Mouse (Mus musculus): ENCODE measurements around the gene Tnip2.

The Tnip2 gene

GRCm38 (mm10) chr5:34513466-34514217 lies at the start of gene Tnip2:
Tnip2 (minus strand) TSS chr5:34513991.
- DNase-seq, result peak; percentile 98

- DNase-seq, result no peak
Observed at GRCm38 (mm10) chr5:34551821-34552220, 38.0 kb upstream of the Tnip2 start.

GRCm38 (mm10) chr5:34550251-34550650 lies 36.5 kb upstream of the Tnip2 start:
- DNase-seq, result no peak

GRCm38 (mm10) chr5:34549483-34550221 lies 35.9 kb upstream of the Tnip2 start:
- peak; percentile 65 for DNase-seq

GRCm38 (mm10) chr5:34549135-34549482 lies 35.3 kb upstream of the Tnip2 start:
- DNase-seq, result no peak

DNA sequence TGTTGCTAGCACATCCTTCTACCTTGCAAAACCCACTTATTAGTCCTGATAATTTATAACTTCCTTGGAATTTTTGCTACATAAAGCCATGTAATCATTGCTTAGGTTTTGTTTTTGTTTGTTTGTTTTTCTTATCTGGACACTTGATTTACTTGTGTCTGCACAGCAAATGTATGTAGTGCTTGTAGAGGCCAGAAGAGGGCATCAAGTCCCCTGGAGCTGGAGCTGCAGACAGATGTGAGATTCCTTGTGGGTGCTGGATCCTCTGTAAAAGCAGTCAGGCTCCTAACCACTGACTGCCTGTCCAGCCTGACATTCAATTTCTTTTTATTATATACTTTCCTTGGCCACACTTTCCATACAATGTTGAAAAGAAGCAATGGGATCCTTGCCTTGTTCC lies 33.6 kb upstream of the Tnip2 start:
- DNase-seq, result peak; percentile 61

DNA sequence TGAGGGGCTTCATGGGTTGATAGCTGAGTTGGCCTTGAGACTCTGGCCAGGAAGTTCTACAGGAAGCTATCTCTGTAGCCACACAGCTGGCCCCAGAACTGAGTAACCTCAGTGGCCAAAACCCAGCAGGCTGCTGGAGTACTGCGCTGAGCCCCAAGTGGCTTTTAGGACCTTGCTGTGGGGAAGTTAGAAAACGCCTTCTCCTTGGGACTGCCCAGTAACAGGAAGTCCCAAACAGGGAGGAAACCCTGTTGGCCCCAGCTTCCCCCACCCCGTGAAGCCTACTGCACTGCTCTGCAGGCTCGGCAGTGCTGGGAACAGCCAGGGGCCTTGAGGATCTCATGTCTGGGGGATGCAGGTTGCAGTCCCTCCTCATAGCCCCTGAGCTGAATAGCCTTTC lies 29.3 kb upstream of the Tnip2 start:
- no peak for DNase-seq

DNA sequence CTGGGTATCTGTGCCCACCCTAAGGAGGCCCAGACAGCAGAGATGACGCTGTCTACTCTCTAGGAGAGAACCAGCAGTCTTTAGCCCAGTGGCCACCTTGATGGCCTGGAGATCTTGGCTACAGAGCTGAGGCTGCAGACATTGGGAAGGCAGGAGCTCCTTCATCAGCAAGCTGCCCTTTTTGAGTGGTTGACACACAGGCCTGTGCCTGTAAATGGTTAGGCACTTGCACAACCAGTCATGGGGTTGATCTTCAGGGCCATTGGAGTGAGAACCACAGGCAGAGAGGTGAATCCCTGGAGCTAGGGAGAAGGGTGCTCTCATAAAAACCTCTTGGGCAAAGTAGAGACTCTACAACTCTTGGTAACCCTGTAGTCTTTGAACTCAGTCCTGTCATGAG lies 28.4 kb upstream of the Tnip2 start:
- no peak for DNase-seq

- DNase-seq, result no peak
Observed at GRCm38 (mm10) chr5:34539121-34539520, 25.3 kb upstream of the Tnip2 start.

DNA sequence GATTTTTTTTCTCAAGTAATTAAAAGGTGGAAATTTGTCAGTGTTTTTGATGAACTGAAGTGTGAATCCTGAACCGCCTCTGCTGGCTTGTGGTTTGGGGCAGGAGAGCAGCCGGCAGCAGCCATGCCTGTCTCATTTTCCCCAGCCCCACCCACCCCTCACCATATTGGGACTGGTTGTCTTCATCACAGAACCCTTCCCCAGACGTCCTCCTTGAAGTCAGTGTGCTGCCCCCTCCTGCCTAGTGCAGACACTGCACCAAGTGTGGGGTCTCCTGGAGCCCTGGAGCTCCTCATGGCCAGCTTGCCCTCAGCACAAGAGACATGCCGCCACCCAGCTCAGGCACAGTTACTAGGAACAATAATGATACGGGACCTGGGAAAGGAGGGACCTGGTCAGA lies 24.7 kb upstream of the Tnip2 start:
- DNase-seq, result peak; percentile 84

- DNase-seq, result no peak
Observed at GRCm38 (mm10) chr5:34538079-34538478, 24.3 kb upstream of the Tnip2 start.

GRCm38 (mm10) chr5:34535831-34536230 lies 22.0 kb upstream of the Tnip2 start:
- no peak for DNase-seq

DNA sequence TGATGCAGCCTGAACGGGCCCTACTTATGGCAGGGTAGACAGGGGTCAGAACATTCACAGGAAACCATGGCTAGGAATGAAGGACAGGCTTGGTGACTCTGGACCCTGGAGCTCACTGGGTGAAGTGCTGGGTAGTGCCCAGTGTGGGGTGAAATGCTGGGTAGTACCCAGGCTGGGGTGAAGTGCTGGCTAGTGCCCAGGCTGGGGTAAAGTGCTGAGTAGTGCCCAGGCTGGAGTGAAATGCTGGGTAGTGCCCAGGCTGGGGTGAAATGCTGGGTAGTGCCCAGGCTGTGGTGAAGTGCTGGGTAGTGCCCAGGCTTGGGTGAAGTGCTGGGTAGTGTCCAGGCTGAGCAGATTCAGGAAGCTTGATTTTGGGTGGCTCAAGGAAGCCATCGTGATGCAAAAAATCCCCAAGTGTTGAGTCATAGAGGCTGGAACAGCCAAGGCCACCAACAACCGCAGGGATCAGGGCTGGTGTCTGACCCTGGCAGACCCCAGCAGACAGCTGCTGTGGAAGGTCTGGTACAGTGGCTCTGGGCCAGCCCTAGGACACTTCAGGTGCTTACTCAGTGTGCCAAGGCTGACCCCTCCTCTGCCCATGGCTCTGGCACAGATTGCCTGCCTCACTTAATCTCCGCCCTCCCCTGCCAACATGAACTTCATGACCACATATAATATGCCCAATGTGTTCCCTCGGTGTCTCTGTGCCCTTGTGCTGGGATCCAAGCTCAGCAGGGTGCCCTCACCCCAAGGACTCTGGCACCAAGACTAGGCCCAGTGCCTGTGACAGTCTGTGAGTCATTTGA lies 21.2 kb upstream of the Tnip2 start:
- no peak for DNase-seq

GRCm38 (mm10) chr5:34533820-34534219 lies 20.0 kb upstream of the Tnip2 start:
- DNase-seq, result no peak

GRCm38 (mm10) chr5:34533066-34533465 lies 19.3 kb upstream of the Tnip2 start:
- DNase-seq, result no peak

DNA sequence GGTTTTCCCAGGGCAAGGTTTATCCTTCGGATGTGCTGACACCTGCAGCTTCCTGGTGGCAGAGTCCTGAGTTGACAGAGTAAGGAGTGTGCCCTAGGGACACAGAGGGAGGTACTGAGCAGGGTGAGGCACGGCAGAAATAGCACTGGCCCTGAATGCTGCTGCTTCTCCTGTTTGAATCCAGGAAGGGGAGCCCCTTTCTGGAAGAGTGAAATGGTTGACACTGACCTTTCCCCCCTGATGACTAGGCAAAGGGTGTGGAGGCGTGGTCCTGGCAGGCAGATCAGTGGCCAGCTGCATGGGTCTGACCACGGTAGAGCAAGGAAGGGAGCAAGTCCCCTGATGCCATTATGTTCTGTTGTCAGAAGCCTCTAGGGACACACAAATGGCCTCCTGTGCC lies 16.9 kb upstream of the Tnip2 start:
- peak; percentile 2 for DNase-seq

- no peak for DNase-seq
Observed at GRCm38 (mm10) chr5:34530116-34530515, 16.3 kb upstream of the Tnip2 start.

- DNase-seq, result no peak
Observed at GRCm38 (mm10) chr5:34528724-34529123, 14.9 kb upstream of the Tnip2 start.

DNA sequence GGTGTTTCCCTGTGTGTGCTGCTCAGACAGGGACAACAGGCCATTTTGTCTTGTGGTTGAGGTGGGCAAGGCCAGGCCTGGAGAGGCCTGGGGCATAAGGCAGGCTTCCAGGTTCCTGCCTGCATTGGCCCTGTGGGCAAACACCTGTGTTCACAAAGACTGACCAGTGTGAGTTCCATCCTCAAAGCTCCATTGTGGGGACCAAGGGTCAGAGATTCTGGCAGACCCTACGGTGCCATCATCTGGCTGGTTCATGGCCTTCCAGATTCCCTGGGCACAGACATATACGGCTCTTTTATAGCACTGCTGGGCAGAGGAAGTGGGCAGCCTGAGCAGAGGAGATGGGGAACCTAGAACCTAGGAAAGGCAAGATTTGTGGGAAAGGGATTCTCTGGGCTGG lies 13.6 kb upstream of the Tnip2 start:
- DNase-seq, result no peak

DNA sequence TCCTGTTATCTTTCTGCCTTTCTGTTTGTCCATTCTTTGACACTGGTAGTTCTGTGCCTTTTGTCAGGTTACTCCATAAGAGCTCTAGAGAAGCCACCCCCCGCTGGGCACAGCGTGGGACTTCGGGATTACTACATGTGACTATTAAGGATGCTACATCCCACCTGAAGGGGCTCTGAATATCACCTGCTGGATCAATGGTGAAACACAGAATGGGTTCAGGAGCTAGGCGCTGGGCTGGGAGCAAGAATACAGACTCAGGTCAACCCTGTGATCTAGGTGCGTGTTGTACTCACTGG lies 12.6 kb upstream of the Tnip2 start:
- no peak for DNase-seq

GRCm38 (mm10) chr5:34525663-34526476 lies 12.1 kb upstream of the Tnip2 start, which contains the start of gene Sh3bp2:
Sh3bp2 (plus strand) TSS chr5:34525838.
- DNase-seq, result peak; percentile 99

DNA sequence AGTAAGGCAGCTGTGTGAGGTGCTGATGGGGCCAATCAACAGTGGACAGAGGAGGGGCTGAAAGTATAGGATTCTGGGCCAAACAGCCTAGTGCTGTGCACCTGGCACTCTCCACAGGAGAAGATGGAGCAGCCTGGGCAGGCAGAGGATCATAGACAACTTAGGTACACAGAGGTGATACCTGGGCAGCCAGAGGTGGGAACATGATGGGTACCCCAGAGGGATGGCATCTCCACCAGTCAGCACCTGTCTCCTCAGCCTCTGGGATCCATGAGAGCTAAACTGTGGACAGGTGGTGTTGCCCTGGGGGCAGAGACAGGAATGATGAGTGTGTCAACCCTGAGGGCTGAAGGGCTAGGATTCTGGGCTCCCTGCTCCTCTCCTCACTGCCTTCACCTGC lies 10.7 kb upstream of the Tnip2 start:
- DNase-seq, result no peak

DNA sequence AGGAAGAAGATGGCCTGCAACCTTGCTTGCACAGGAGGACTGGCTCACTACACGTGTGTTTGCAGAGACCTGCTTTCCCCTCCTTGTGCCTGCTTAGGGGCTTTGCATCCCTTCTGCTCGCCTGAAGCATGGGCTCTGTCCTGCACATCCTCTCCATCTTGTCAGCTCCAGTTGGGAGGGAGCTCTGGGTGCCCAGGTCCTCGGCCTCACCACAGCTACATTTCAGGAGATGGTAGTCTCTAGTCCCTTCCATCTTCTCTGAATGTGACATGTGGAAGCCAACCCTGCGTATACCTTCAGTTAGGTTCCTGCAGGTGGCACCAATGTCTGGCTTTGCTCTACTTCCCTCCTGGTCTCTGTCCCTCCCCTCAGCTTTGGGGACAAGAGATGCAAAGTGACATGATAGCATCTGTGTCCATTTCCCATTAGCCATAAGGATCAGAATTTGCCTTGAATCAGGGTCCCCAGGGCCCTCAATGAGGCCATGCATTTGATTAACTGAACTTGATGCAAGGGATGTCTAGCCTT lies 10.2 kb upstream of the Tnip2 start:
- peak; percentile 45 for DNase-seq

Measured in thymus, postnatal 14 days (tissue).